Mouse (Mus musculus) midbrain, embryonic 16.5 days (tissue): ENCODE measurements around the gene Zfp652. TPM values are rescaled to one million over a fixed set of nuclear protein-coding genes. Genes with fewer than 3 reads are reported as not detected.
"Not testable (repeated sequence)": the region's sequence is repeated elsewhere in the genome, so short reads cannot be mapped to it uniquely, and the experiment has no call there.

Source experiments
- ATAC-seq: fragments of 200-750 bp; cut with Nextera tagmentation; 2 replicates; pipeline ENCODE4 v1.8.0; 2017; ENCODE audit warnings: moderate TSS enrichment
- H3K27ac ChIP-seq: fragments of 300-500 bp; sonication (generic); 2 replicates; pipeline ENCODE4 v1.5.1; 2014; ENCODE audit warnings: mild to moderate bottlenecking, low read length, mixed read lengths
- H3K27me3 ChIP-seq: fragments of 300-500 bp; sonication (generic); 2 replicates; pipeline ENCODE4 v1.6.1; 2014; ENCODE audit warnings: low read depth, low read length, mixed read lengths; ENCODE audit not compliant: control insufficient read depth, insufficient read depth
- H3K36me3 ChIP-seq: fragments of 300-500 bp; sonication (generic); 2 replicates; pipeline ENCODE4 v1.6.1; 2014; ENCODE audit warnings: mild to moderate bottlenecking, low read length, moderate library complexity, mixed read lengths; ENCODE audit not compliant: control insufficient read depth, insufficient read depth
- H3K4me1 ChIP-seq: fragments of 300-500 bp; sonication (generic); 2 replicates; pipeline ENCODE4 v1.6.1; 2014; ENCODE audit warnings: mild to moderate bottlenecking, low read length, mixed read lengths; ENCODE audit not compliant: control insufficient read depth, insufficient read depth
- H3K4me2 ChIP-seq: fragments of 300-500 bp; sonication (generic); 2 replicates; pipeline ENCODE4 v1.6.1; 2014; ENCODE audit warnings: mild to moderate bottlenecking, low read length, mixed read lengths
- H3K4me3 ChIP-seq: fragments of 300-500 bp; sonication (generic); 2 replicates; pipeline ENCODE4 v1.5.1; 2014; ENCODE audit warnings: low read depth, mild to moderate bottlenecking, low read length, moderate library complexity, mixed read lengths
- H3K9ac ChIP-seq: fragments of 300-500 bp; sonication (generic); 2 replicates; pipeline ENCODE4 v1.6.1; 2014; ENCODE audit warnings: low read depth, low read length, mixed read lengths
- H3K9me3 ChIP-seq: fragments of 300-500 bp; sonication (generic); replicated peaks from 2 replicates; pipeline ENCODE4 v1.6.1; 2014; ENCODE audit warnings: mild to moderate bottlenecking, low read length, mixed read lengths; ENCODE audit not compliant: control insufficient read depth, poor library complexity, severe bottlenecking
- WGBS: fragments of 180-500 bp; shearing (Covaris S2); extraction: QIAGEN DNeasy Blood & Tissue Kit; methylation state at CpG from one replicate; pipeline ENCODE4 v1.1.7; 2014; 5-methylcytosine and 5-hydroxymethylcytosine counted together
- polyA plus RNA-seq: library from polyadenylated mRNA; unstranded; fragments of >200 nt; fragmentation: Nextera tagmentation; extraction: Ambion mirVana; gene quantifications from 2 replicates; pipeline ENCODE4 v1.2.1, GENCODE M21; 2015

Zfp652 gene
- polyA plus RNA-seq: 21.1 and 26.3 TPM in 2 replicates

DNA sequence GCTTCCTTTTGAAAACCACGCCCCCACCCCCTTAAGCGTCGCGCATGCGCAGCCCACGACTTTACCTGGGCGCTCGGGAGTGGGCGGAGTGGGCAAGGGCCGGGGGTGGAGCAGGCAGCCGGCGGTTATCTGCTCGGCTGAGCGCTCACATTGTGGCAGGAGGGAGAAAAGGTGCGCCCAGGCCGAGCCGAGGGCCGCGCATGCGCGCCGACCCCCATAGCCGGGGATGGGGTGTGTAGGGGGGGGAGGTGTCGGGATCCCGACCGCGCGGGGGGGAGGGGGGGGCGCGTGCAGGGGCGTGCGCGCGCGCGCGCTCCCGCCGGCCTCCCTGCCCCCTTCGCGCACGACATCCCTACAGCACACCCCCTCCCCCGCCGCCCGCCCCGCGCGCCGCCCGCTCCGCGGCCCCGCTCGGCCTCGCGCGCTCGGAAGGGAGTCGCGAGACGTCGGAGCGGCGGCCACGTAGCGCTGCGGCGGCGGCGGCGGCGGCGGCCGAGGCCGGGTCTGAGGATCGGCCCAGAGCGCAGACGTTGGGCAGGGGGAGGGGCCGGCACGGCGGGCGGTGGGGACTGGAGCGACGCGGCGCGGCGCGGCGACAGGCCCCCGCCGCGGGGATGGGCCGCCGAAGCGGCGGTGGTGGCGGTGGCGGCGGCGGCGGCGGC, at the start of gene Zfp652:
Zfp652 (plus strand) TSS at position 111 of the 662 bp plus-strand sequence.
- Histone ChIP-seq H3K27me3 (no peaks in the 10 kb centered on the region), H3K9ac (peak within 1 kb of the TSS; percentile 99), H3K27ac (peak within 1 kb of the TSS; percentile 97), H3K36me3 (no peaks in the 10 kb centered on the region), H3K9me3 (no peaks in the 10 kb centered on the region), H3K4me2 (peak within 1 kb of the TSS; percentile 86), H3K4me1 (peaks cover 22% of the 10 kb centered on the region), H3K4me3 (peak within 1 kb of the TSS; percentile 93)
- ATAC-seq: peak; percentile 91
- WGBS: 1% methylated on average over 25 of the region's 103 CpGs

DNA sequence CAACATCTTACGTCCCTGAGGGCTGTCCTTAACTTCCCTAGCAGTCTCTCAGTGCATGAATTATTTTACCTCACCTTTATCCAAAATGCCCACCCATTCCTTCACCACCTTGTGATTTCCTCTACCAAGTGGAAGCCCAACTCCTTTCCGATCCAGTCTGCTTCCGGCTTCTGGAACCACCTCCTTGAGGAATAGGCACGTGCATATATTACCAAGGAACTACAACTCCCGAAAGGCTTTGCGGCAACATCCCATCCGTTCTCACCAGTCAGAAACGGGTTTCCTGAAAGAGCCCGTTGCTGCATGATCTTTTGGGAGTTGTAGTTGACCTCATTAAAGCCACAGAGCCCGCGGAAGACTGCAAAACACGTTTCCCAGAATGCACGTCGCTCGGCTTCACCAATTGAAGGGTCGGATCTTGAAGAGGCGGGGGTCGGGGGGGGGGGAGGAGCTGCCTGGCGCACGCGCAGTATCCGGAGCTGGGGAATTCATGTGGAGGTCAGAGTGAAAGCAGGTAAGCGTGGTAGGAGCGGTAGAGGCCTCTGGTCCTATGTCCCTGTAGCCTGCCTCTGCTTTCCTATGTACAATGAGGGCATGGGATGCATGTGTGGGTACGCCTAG, 45.8 kb upstream of the Zfp652 start, which contains the start of gene Phb:
Phb (plus strand) TSS at position 429 of the 621 bp plus-strand sequence.
- Histone ChIP-seq H3K4me1 (peaks cover 11% of the 10 kb centered on the region), H3K4me3 (peak within 1 kb of the TSS; percentile 65), H3K4me2 (peak within 1 kb of the TSS; percentile 98), H3K9ac (peak within 1 kb of the TSS; percentile 80), H3K27me3 (no peaks in the 10 kb centered on the region), H3K36me3 (peaks cover 7% of the 10 kb centered on the region; the same call in 1 of the 2 replicates), H3K27ac (peak within 1 kb of the TSS; percentile 65), H3K9me3 (no peaks in the 10 kb centered on the region)
- 2% methylated on average over 25 of the region's 25 CpGs for WGBS
- peak; percentile 97 for ATAC-seq

DNA sequence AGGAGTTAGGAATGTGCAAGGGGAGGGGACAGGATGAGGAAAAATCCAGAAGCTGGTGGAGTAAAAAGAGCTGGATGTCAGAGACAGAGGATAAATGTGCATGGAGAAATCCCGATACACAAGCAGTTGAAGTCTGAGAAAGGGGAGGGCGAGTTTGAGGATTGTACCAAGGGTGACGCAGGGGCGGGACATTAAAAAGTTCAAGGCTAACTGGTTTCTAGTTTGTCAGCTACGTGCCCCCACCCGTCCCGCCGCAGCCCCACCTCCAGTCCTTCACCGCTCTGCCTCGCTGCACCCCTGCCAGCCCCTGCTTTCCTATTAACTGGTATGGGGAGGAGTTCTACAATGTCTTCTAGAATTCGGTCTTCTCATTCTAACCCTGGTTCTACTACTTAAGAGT, 45.3 kb upstream of the Zfp652 start:
- ATAC-seq: peak; percentile 31; the same call in 1 of the 2 replicates
- Histone ChIP-seq H3K4me1 (peaks cover 11% of the 10 kb centered on the region), H3K4me3 (peak overlapping the region; percentile 65), H3K9ac (peak overlapping the region; percentile 80), H3K9me3 (no peaks in the 10 kb centered on the region), H3K36me3 (peaks cover 9% of the 10 kb centered on the region; the same call in 1 of the 2 replicates), H3K27me3 (no peaks in the 10 kb centered on the region), H3K27ac (peak overlapping the region; percentile 65), H3K4me2 (peak overlapping the region; percentile 98)
- WGBS: under 1% methylated on average over 11 of the region's 11 CpGs

DNA sequence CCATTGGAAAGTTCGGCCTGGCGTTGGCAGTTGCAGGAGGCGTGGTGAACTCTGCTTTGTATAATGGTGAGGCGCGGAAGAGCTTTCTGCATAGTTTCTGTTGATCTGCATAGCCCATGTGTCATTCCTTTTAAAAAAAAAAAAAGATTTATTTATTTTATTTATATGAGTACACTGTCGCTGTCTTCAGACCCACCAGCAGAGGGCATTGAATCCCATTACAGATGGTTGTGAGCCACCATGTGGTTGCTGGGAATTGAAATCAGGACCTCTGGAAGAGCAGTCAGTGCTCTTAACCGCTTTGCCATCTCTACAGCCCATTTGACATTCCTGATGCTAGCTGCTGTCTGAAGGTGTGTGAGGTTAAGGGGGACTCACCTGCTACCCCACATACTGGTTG, 44.4 kb upstream of the Zfp652 start:
- not testable (repeated sequence) for H3K4me3 ChIP-seq

DNA sequence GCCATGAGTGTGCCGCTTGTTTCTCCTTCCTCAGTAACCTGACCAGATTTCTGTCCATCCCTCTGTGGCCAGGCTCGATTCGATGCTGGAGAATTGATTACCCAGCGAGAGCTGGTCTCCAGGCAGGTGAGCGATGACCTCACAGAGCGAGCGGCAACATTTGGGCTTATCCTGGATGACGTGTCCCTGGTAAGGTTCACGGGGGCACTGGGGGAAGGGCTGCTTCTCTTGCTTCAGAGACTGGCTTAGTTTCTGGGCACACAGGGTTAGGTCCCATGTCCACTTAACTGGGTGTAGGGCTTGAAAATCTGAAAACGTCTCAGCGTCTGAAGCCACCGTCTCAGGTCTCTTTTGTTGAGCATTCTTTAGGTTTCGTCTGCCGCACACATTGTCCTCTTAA, 37.0 kb upstream of the Zfp652 start:
- no peak for ATAC-seq
- H3K27me3 ChIP-seq: no peaks in the 10 kb centered on the region
- 88% methylated on average over 14 of the region's 14 CpGs for WGBS
- H3K36me3 ChIP-seq: peaks cover 25% of the 10 kb centered on the region; the same call in 1 of the 2 replicates
- no peak overlapping the region for H3K27ac ChIP-seq
- H3K9me3 ChIP-seq: no peaks in the 10 kb centered on the region
- H3K4me1 ChIP-seq: no peaks in the 10 kb centered on the region
- no peak overlapping the region for H3K4me2 ChIP-seq
- H3K9ac ChIP-seq: no peak overlapping the region
- no peak overlapping the region for H3K4me3 ChIP-seq

More for the DNA sequence above, 44.4 kb upstream of the Zfp652 start:
- not testable (repeated sequence) for H3K27me3 ChIP-seq, ATAC-seq, H3K9me3 ChIP-seq, H3K9ac ChIP-seq, H3K4me2 ChIP-seq, H3K36me3 ChIP-seq, H3K27ac ChIP-seq
- 86% methylated on average over 7 of the region's 7 CpGs for WGBS
- H3K4me1 ChIP-seq: peaks cover 11% of the 10 kb centered on the region

- Histone ChIP-seq H3K9ac (no peak overlapping the region), H3K9me3 (no peaks in the 10 kb centered on the region), H3K27ac (no peak overlapping the region), H3K4me2 (no peak overlapping the region), H3K4me3 (no peak overlapping the region), H3K27me3 (no peaks in the 10 kb centered on the region), H3K36me3 (peaks cover 21% of the 10 kb centered on the region; the same call in 1 of the 2 replicates), H3K4me1 (no peaks in the 10 kb centered on the region)
- 18% methylated on average over 6 of the region's 6 CpGs for WGBS
- ATAC-seq: no peak
These were observed 36.2 kb upstream of the Zfp652 start for GRCm38 (mm10) chr11:95676307-95676706.

GRCm38 (mm10) chr11:95677925-95678701, 34.4 kb upstream of the Zfp652 start:
- Histone ChIP-seq H3K27me3 (no peaks in the 10 kb centered on the region), H3K36me3 (peaks cover 18% of the 10 kb centered on the region; the same call in 1 of the 2 replicates), H3K4me2 (no peak overlapping the region), H3K27ac (no peak overlapping the region), H3K9ac (no peak overlapping the region), H3K4me3 (no peak overlapping the region), H3K9me3 (no peaks in the 10 kb centered on the region), H3K4me1 (no peaks in the 10 kb centered on the region)
- 93% methylated on average over 14 of the region's 14 CpGs for WGBS
- no peak for ATAC-seq

GRCm38 (mm10) chr11:95681995-95682601, 30.4 kb upstream of the Zfp652 start:
- Histone ChIP-seq H3K36me3 (peaks cover 16% of the 10 kb centered on the region; the same call in 1 of the 2 replicates), H3K27ac (no peak overlapping the region), H3K4me2 (no peak overlapping the region), H3K9ac (no peak overlapping the region), H3K4me1 (no peaks in the 10 kb centered on the region), H3K27me3 (no peaks in the 10 kb centered on the region), H3K9me3 (no peaks in the 10 kb centered on the region), H3K4me3 (no peak overlapping the region)
- 81% methylated on average over 9 of the region's 9 CpGs for WGBS
- ATAC-seq: no peak
